Mouse (Mus musculus): ENCODE measurements around the gene Phyhd1.

DNA sequence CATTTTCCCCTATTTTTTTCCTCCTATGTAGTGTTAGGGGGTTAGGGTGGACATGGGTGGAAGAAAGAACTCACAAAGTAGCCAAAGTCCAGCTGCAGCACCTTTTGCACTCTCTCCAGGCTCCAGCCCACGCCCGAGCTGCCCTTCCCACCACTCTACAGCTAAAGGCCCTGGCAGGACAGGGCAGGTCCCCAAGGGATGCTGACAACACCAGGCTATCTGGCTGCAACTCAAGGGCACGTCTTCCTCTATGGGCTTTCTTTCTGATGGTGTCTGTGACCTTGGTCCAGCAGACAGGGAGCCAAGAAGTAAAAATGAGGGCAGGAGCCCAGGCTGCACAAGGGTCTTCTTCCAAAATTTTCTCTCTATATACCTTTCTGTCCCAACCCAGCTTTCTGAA lies 15.6 kb downstream of the Phyhd1 start:
- TF ChIP-seq CTCF (IDR thresholded peaks at IDR 0.05; ENCODE audit: low read depth, low read length) (no peak), TAL1 (conservative IDR thresholded peaks at IDR 0.05; ENCODE audit: low read depth, low read length) (no peak), GATA1 (IDR thresholded peaks at IDR 0.05; ENCODE audit: borderline replicate concordance, low read length) (no peak), POLR2AphosphoS5 (IDR thresholded peaks at IDR 0.05; ENCODE audit: insufficient replicate concordance, low read depth, low read length) (no peak)

Data from G1E (cell line).